Mouse (Mus musculus): ENCODE measurements around the gene Rgs14. TPM values are rescaled to one million over a fixed set of nuclear protein-coding genes. Genes with fewer than 3 reads are reported as not detected.

Rgs14 gene
- polyA plus RNA-seq, 1 experiment from 2014 or later: 0.73 TPM

DNA sequence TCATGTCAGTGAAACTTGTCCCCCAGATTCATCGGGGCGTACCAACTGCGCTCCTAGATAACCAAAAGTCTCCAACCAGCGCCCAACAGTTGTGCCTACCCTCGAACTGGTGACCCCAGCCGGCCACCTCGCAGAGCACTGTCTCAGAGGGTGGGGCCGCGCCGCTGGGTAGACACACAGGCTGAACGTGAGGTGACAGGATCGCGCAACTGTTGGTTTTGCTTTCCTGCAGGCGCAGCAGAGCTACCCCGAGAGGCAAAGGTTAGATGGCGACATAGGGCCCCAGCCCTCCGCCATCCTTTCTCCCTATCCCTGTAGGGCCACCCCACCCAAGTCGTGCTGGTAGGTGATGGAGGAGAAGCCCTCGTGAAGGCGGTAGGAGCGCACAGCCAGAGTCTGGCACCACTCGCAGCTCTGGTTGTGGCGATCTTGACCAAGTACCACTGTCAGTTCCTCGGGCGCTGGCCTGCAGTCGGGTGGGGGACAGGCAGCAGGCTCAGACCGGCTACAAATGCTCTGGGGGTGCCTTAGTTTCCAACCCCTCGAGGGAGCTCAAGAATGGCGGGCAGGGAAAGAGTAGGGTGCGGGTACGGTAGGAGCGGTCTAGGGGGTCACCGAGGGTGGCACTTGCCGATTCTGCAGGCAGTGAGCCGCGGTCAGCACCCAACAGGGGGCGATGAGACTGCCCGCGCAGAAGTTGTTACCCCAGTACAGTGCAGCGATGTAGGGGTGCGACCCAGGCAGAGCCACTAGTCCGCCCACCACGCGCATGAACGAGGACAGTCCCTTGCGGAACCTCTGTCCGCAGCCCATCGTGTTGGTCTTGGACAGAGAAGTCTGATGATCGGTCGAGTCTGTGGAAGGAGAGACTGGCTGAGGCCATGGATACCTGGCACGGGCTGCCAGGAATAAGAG is 50.7 kb downstream of the Rgs14 start:
- TF ChIP-seq CTCF (IDR thresholded peaks at IDR 0.05; ENCODE audit: low read depth): no peak; the same call in 1 of the 2 replicates
- TF ChIP-seq EP300 (optimal IDR thresholded peaks at IDR 0.05): no peak
- Histone ChIP-seq H3K9ac (ENCODE audit: low read length) (no peak overlapping the region; the same call in 1 of the 2 replicates), H3K4me2 (replicated peaks; ENCODE audit: low read depth) (no peak overlapping the region), H3K4me1 (replicated peaks; ENCODE audit: control insufficient read depth, insufficient read depth) (no peaks in the 10 kb centered on the region), H3K27ac (replicated peaks) (no peak overlapping the region), H3K4me3 (ENCODE audit: low read depth, low read length) (peak overlapping the region; percentile 26), H3K9me3 (ENCODE audit: control insufficient read depth, low read length) (no peaks in the 10 kb centered on the region), H3K27me3 (ENCODE audit: control insufficient read depth, insufficient read depth, low read length) (peaks cover 9% of the 10 kb centered on the region; the same call in 1 of the 2 replicates), H3K36me3 (ENCODE audit: control insufficient read depth, insufficient read depth, low read length) (no peaks in the 10 kb centered on the region)
- DNase-seq (ENCODE audit: low spot score) (no peak), ATAC-seq (ENCODE audit: low FRiP score, low TSS enrichment) (peak; percentile 18)
- 29% methylated on average over 51 of the region's 51 CpGs for WGBS

DNA sequence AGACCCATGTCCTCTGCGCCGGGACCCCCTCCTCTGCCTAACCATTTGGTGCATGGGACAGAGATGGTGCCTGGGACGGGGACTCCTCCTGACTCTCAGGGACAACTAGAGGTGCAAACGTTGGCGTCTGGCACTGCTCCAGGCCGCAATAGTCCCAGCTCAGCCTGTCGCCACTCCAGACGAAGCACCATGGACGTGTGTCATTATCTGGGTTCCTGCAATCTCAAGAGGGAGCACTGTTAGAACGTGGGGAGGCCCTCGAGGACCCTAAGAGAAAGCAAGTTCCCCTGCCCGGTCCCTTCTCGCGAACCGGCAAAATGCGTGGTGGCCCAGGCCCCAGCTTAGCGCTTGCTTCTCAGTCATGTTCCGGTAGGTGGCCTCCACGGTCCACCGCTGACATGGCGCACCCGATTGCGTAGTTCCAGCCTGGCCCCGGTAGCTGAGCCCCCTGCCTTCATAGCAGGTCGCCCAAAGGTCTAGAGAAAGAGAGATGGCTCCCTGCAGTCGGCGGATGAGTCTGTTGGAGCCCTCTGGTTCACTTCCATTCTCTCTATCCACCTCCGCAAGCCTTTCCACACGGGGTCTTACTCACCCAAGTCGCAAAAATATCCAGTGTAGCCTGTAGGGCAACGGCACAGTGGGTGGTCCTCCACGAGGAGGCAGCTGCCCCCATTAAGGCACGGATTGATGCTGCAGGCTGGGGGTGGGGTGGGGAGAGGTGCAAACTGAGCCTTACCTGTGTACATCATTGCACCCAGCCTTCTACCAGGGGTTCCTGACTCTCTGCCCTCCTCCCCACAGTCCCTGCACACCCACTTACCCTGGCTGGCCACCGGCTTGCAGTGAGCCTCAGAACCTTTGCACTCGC is 51.6 kb downstream of the Rgs14 start:
- TF ChIP-seq EP300 (optimal IDR thresholded peaks at IDR 0.05) (no peak), CTCF (IDR thresholded peaks at IDR 0.05; ENCODE audit: low read depth) (peak; percentile 86)
- Histone ChIP-seq H3K27me3 (ENCODE audit: control insufficient read depth, insufficient read depth, low read length) (peaks cover 9% of the 10 kb centered on the region; the same call in 1 of the 2 replicates), H3K4me3 (ENCODE audit: low read depth, low read length) (peak overlapping the region; percentile 26), H3K36me3 (ENCODE audit: control insufficient read depth, insufficient read depth, low read length) (no peaks in the 10 kb centered on the region), H3K4me2 (replicated peaks; ENCODE audit: low read depth) (peak overlapping the region; percentile 45), H3K4me1 (replicated peaks; ENCODE audit: control insufficient read depth, insufficient read depth) (no peaks in the 10 kb centered on the region), H3K9ac (ENCODE audit: low read length) (peak overlapping the region; percentile 38; the same call in 1 of the 2 replicates), H3K9me3 (ENCODE audit: control insufficient read depth, low read length) (no peaks in the 10 kb centered on the region), H3K27ac (replicated peaks) (no peak overlapping the region)
- peak; percentile 69 for DNase-seq (ENCODE audit: low spot score)
- WGBS: 8% methylated on average over 35 of the region's 35 CpGs
- peak; percentile 59 for ATAC-seq (ENCODE audit: low FRiP score, low TSS enrichment)

DNA sequence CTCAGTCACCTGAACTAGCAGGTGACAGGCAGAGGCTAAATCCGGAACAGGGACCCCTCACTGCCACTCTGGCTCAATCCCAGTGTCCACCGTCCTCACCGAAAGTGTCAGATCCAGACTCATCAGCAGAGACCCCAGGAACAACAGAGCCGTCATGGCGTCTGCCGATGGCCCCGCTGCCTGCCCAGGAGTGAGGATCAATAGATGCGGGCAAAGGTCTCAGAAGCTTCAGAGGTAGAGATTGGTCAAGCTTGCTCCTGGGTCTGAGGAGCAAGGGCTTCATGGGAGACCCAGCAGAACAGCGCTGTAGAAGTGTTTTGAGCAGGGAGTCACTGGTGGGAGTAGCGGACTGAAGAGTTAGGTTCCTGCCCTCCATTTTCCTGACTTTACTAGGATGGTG is 57.1 kb downstream of the Rgs14 start, which contains the start of gene F12:
TSS of gene F12 (minus strand) at position 181 of the 400 bp plus-strand sequence.
- no peaks in the 10 kb centered on the region for H3K27me3 ChIP-seq (ENCODE audit: control insufficient read depth, insufficient read depth, low read length)
- no peaks in the 10 kb centered on the region for H3K4me1 ChIP-seq (replicated peaks; ENCODE audit: control insufficient read depth, insufficient read depth)
- TF ChIP-seq EP300 (optimal IDR thresholded peaks at IDR 0.05) (no peak), CTCF (IDR thresholded peaks at IDR 0.05; ENCODE audit: low read depth) (no peak)
- no peak within 1 kb of the TSS for H3K27ac ChIP-seq (replicated peaks)
- H3K36me3 ChIP-seq (ENCODE audit: control insufficient read depth, insufficient read depth, low read length): no peaks in the 10 kb centered on the region
- H3K4me2 ChIP-seq (replicated peaks; ENCODE audit: low read depth): no peak within 1 kb of the TSS
- no peak for DNase-seq (ENCODE audit: low spot score)
- WGBS: 88% methylated on average over 10 of the region's 10 CpGs
- no peak within 1 kb of the TSS for H3K4me3 ChIP-seq (ENCODE audit: low read depth, low read length)
- H3K9ac ChIP-seq (ENCODE audit: low read length): no peak within 1 kb of the TSS
- no peaks in the 10 kb centered on the region for H3K9me3 ChIP-seq (ENCODE audit: control insufficient read depth, low read length)
- ATAC-seq (ENCODE audit: low FRiP score, low TSS enrichment): no peak

DNA sequence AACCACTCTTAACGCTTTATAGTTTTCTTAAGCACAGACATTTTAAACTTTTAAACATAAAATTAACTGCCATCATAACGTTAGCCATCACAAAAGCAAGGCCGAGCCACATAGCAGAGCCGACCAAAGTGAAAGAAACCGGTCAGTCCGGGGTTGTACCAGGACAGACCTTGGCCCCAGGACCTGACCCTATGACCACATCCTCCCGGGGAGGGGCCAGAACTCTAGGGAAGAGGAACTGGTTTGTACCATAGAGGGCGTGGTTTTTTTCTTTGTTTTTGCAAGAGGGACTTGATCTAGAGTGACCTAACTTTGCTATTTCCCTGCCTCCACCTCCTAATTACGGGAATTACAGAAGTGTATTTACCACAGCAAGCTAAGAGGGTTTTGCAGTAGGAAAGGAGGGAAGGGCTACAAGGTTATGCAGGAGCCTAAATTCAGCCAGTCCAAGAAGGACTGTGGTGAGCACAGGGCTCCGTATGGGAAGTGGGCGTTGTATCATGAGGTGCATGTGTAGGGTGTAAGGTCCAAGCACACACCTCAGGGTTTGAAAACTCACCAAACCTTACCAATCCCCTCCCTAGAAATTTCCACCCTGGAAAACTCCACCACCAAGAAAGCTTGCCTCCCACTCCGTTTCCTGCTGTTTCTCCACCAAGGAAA is 59.8 kb downstream of the Rgs14 start:
- DNase-seq (ENCODE audit: low spot score) (peak; percentile 69), ATAC-seq (ENCODE audit: low FRiP score, low TSS enrichment) (peak; percentile 90)
- H3K9me3 ChIP-seq (ENCODE audit: control insufficient read depth, low read length): no peaks in the 10 kb centered on the region
- H3K27me3 ChIP-seq (ENCODE audit: control insufficient read depth, insufficient read depth, low read length): no peaks in the 10 kb centered on the region
- TF ChIP-seq EP300 (optimal IDR thresholded peaks at IDR 0.05) (no peak), CTCF (IDR thresholded peaks at IDR 0.05; ENCODE audit: low read depth) (no peak)
- WGBS: 56% methylated on average over 12 of the region's 12 CpGs
- no peaks in the 10 kb centered on the region for H3K4me1 ChIP-seq (replicated peaks; ENCODE audit: control insufficient read depth, insufficient read depth)
- no peak overlapping the region for H3K9ac ChIP-seq (ENCODE audit: low read length)
- no peak overlapping the region for H3K4me3 ChIP-seq (ENCODE audit: low read depth, low read length)
- no peaks in the 10 kb centered on the region for H3K36me3 ChIP-seq (ENCODE audit: control insufficient read depth, insufficient read depth, low read length)
- no peak overlapping the region for H3K27ac ChIP-seq (replicated peaks)
- H3K4me2 ChIP-seq (replicated peaks; ENCODE audit: low read depth): no peak overlapping the region

DNA sequence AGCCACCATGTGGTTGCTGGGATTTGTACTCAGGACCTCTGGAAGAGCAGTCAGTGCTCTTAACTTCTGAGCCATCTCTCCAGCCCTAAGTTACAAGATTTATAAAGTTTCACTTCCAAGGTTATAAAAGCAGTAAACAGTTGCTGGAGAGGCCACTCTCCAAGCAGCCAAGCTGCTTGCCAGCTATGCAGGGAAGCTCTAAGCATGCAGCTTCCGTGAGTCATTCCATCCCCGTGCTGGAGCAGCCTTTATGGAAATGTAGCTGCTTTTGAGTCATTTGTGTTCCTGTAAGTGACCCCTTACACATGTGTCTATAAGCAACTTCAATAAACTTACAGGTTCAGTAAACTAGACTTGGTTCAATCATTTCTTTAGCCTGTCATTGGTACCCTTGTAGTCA is 61.0 kb downstream of the Rgs14 start:
- ATAC-seq (ENCODE audit: low FRiP score, low TSS enrichment): no peak
- no peaks in the 10 kb centered on the region for H3K27me3 ChIP-seq (ENCODE audit: control insufficient read depth, insufficient read depth, low read length)
- WGBS: 67% methylated on average over 2 of the region's 2 CpGs
- no peak overlapping the region for H3K4me3 ChIP-seq (ENCODE audit: low read depth, low read length)
- H3K27ac ChIP-seq (replicated peaks): no peak overlapping the region
- no peaks in the 10 kb centered on the region for H3K4me1 ChIP-seq (replicated peaks; ENCODE audit: control insufficient read depth, insufficient read depth)
- DNase-seq (ENCODE audit: low spot score): no peak
- no peaks in the 10 kb centered on the region for H3K9me3 ChIP-seq (ENCODE audit: control insufficient read depth, low read length)
- H3K9ac ChIP-seq (ENCODE audit: low read length): no peak overlapping the region
- no peak overlapping the region for H3K4me2 ChIP-seq (replicated peaks; ENCODE audit: low read depth)
- TF ChIP-seq EP300 (optimal IDR thresholded peaks at IDR 0.05) (no peak), CTCF (IDR thresholded peaks at IDR 0.05; ENCODE audit: low read depth) (no peak)
- no peaks in the 10 kb centered on the region for H3K36me3 ChIP-seq (ENCODE audit: control insufficient read depth, insufficient read depth, low read length)

Measured in stomach, postnatal 0 days (tissue).